Mouse (Mus musculus): ENCODE results near the gene Egf.

- TF ChIP-seq CTCF (IDR thresholded peaks at IDR 0.05; ENCODE audit: insufficient read depth, low read length) (no peak), POLR2A (IDR thresholded peaks at IDR 0.05; ENCODE audit: borderline replicate concordance, extremely low read depth, low read depth, low read length) (no peak)
These were observed 98.6 kb downstream of the Egf start for GRCm38 (mm10) chr3:129656540-129656939.
